Mouse (Mus musculus) heart, adult 2 months (tissue): ENCODE measurements around the gene Sost.

Source experiments
- CTCF ChIP-seq: fragments of 200-600 bp; IDR thresholded peaks from 2 replicates; pipeline ENCODE4 v1.8.1; 2022; ENCODE audit warnings: antibody characterized with exemption, mild to moderate bottlenecking, moderate library complexity
- POLR2A ChIP-seq: fragments of 200-500 bp; IDR thresholded peaks from 2 replicates; pipeline ENCODE4 v1.6.1; 2011; ENCODE audit warnings: mild to moderate bottlenecking, low read depth, low read length, control low read depth; ENCODE audit not compliant: insufficient read depth

DNA sequence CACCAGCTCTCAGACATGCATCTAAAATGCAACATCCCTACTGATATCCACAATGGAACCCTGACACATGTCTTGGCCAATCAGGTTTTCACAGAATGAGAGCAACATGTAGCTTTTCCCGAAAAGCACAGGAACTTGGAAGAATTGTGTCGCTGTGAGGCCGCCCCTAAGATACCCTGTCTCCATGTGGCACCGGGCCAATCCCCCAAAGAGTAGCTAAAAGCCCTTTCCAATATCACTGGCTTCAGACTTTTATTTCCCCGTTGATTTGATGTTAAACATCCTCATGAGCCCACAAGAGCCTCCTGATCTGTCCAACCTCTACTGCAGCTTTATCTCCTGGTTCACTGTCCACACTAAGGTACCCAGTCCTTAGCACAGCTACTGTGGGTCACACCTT, 39.9 kb upstream of the Sost start:
- no peak for TF ChIP-seq CTCF
- no peak for TF ChIP-seq POLR2A
